Mouse (Mus musculus): ENCODE data around the gene Hoxd13. TPM values are rescaled to one million over a fixed set of nuclear protein-coding genes. Genes with fewer than 3 reads are reported as not detected.

Hoxd13 gene
- total RNA-seq, 2 experiments from 2014 or later: not detected

DNA sequence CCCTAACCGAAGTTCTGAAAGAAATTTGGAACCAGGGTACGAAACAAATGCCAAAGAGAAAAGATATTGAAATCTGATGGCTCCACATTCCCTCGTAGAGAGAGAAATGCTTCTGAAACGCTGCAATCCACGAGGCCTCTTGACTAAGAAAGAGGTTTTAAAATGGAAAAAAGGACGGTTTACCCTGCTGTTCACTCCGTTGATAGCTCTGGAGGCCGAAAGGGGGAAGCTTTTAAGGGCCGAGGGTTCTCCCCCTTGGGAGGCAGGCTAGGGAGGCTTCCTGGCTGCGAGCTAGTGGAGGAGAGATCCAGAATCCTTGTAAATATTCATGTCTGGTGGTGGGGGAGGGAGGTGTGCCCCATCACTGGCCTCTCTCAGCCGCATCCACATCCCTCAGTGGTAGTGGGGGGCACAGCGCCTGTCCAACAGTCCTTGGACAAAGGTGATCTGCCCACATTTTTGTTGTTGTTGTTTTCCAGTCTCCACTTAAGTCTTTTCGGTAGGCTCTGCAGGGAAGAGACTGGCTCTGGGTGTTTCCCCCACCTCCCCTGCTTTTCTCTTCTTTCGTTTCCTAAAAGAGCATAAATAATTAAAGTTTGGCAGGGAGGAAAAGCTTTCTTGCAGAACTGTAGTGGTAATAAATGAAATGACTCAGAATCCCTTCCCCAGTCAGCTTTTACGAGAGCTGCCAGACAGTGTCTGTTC is 10.9 kb downstream of the Hoxd13 start, which contains the start of gene Hoxd11:
Gene Hoxd11, plus strand, starts transcription at position 667 of the 705 bp plus-strand sequence.
- no peak for ATAC-seq (replicated peaks; ENCODE audit: low FRiP score, low TSS enrichment, poor library complexity, severe bottlenecking)

DNA sequence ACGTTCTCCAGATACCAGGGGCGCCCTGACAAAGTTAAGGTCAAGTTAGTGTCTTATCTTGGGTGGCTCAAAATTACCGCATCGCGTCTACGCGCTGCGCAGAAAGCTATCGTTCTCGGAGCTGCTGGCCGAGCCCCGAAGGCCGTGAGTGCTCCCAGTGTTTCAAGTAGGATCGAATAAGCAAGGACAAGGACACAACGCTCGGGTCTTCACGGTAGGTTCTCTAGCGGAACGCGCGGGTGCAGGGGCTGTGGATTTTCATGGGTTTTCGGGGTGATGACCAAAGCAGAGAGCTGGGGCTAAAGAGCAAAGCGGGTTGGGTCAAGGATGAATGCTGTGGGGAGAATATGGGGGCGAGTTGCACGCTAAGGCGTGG is 11.5 kb downstream of the Hoxd13 start:
- no peak for ATAC-seq (replicated peaks; ENCODE audit: low FRiP score, low TSS enrichment, poor library complexity, severe bottlenecking)

DNA sequence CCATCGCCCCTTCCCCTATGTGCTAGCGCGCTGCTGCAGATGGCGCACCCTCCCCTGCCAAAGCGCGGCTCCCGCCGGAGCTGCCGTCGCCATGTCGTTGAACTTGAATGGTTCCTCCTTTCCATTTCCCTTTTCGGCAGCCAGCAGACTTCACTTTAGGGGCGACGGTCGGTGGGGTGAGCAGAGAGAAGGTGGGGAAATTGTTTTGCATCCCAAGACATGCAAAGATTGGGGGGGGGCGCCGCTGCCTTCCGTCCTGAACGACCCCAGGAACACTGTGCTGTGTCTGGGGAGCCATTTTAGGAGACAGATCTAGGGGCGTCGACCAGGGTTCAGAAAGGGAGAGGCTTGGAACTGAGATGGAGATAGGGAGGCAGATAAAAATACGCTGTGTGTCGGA is 11.9 kb downstream of the Hoxd13 start:
- ATAC-seq (replicated peaks; ENCODE audit: low FRiP score, low TSS enrichment, poor library complexity, severe bottlenecking): no peak

DNA sequence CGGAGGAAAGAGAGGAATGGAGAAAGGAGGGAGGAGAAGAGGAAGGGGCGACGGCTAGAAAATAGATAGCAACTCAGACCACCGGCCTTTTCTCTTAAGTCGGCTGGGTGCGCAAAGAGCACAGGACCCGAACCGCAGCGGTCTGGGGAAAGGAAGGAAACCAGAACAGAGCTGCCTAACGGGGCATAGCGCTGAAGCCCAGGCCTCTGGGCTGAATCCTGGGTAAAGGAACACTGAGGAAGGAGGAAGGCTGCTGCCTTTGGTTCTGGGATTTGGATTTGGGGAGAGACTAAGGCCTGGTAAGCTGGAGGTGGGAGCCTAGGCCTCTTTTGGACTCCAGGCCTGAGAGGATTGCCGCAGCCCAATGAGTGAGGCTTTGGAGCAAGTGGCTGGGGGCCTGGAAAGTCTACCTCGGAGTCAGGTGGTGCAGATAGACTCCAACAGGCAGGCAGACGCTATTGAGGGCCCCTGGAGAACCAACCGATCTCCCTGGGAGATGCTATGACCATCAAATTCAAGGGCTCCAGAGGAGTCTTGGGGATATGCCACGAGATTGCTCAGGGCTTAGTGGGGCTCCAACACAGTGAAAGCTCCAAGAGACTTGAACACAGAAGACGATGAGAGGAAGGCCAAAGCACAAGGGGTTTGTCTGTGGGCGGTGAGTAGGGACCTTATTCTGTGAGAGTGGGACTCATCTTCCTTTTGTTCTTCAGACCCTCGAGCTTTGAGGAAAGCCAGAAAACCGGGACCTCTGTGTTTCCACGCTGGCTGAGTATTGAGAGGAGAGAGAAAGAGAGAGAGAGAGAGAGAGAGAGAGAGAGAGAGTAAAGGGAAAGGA is 12.7 kb downstream of the Hoxd13 start:
- ATAC-seq (replicated peaks; ENCODE audit: low FRiP score, low TSS enrichment, poor library complexity, severe bottlenecking): no peak

DNA sequence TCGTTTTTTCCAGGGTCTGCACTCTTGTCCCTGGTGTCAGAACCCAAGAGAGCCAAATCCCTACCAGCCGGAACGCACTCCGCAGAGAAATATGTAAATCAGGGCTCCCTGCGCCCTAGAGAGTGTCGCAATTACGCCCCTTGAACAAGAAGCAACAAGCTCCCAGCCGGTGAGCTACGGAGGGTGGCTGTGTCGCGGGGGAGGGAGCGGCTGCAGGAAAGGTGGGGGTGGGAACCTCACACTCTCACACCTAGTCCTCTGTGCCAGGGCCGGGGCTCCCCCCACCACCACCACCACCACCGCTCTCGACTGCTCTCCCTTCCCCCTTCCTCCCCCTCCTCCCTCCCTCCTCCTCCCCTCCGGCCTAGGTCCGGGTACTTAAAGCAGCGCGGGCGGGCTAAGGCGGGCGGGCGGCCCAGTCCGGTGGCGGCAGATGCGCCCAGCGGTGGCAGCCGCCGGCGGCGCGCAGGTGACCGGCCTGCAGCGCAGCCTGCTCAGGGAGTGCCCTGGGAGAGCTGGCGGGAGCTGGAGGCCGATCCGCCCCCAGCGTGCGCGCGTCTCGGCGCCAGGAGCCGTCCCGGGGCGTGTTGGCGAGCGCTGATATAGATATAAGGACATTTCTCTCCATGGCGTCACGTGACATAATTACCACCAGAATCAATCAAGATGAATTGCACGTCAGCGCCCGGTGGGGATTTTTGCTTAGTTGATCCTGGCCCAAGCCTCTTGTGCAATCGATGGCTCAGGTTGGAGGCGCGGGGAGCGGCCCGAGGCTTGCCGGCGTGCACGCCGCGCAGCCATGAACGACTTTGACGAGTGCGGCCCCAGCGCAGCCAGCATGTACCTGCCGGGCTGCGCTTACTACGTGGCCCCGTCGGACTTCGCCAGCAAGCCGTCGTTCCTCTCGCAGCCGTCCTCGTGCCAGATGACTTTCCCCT is 13.8 kb downstream of the Hoxd13 start:
- no peak for ATAC-seq (replicated peaks; ENCODE audit: low FRiP score, low TSS enrichment, poor library complexity, severe bottlenecking)

DNA sequence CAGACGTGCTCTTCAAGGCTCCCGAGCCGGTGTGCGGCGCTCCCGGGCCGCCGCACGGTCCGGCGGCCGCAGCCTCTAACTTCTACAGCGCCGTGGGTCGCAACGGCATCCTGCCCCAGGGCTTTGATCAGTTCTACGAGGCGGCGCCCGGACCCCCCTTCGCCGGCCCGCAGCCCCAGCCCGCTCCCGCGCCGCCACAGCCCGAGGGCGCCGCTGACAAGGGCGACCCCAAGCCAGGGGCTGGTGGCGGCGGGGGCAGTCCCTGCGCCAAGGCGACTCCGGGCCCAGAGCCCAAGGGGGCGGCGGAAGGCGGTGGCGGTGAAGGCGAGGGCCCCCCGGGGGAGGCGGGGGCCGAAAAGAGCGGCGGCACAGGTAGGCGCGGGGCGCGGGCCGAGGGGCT is 14.7 kb downstream of the Hoxd13 start:
- no peak for ATAC-seq (replicated peaks; ENCODE audit: low FRiP score, low TSS enrichment, poor library complexity, severe bottlenecking)

DNA sequence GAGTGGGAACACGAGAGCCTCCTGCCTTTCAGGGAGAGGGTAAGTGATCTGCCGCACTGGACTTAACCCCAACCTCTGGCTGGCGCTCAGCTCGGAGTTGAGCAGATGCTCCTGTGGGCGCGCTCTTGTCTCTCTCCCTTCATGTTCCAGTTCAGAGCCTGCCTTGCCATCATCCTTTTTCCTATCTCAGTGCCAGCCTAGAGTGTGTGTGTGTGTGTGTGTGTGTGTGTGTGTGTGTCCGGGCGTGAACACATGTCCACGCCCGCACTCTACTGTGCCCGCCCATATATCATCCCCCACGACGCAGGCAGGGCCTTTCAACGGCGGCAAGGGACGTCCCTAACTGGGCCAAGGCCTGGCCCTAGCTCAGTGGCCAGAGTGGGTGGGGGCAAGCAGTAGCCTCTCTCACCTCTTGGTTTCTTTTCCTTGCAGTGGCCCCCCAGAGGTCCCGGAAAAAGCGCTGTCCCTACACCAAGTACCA is 15.4 kb downstream of the Hoxd13 start:
- no peak for ATAC-seq (replicated peaks; ENCODE audit: low FRiP score, low TSS enrichment, poor library complexity, severe bottlenecking)

DNA sequence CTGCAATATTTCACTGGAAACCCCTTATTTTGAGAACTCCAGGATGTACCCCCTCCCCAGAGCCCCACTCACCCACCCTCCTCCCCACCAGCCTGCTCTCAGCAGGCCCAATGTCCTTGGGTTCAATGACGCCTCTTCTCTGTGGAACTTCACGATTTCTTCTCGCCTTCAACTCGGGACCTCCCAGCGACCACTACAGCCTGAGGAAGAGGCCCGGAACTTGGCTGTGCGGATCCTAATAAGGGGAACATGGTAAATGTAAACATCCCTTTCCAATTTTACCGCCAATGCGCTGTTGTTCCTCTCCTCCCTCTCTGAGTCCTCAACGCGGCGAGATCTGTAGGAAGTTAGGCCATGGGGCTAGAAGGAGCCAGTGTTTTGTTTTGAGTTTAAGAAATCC is 16.0 kb downstream of the Hoxd13 start:
- ATAC-seq (replicated peaks; ENCODE audit: low FRiP score, low TSS enrichment, poor library complexity, severe bottlenecking): no peak

DNA sequence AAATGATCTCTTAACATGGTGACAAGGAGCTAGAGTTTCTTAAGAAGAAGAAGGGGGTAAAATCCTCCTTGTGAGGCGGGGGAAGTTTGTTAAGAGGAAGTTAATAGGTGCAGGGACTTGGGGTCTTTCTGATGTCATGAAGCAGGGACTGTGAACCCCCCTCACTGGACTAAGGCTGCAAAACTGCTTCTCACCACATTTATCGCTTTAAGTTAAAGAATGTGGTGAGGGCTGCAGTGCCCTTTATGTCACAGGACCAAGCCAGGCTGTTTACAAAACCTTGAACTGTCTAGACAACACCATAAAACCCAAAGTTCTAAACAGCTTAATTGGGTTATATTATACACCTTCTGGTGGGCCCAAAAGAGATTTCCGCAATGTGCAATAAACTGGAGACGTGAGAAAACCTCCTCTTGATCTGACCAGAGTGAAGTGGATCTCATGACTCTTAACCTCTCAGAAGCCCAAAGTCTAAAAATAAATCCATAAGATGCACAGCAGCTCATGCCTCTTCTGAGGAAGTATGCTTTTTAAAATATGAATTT is 17.0 kb downstream of the Hoxd13 start:
- no peak for ATAC-seq (replicated peaks; ENCODE audit: low FRiP score, low TSS enrichment, poor library complexity, severe bottlenecking)

DNA sequence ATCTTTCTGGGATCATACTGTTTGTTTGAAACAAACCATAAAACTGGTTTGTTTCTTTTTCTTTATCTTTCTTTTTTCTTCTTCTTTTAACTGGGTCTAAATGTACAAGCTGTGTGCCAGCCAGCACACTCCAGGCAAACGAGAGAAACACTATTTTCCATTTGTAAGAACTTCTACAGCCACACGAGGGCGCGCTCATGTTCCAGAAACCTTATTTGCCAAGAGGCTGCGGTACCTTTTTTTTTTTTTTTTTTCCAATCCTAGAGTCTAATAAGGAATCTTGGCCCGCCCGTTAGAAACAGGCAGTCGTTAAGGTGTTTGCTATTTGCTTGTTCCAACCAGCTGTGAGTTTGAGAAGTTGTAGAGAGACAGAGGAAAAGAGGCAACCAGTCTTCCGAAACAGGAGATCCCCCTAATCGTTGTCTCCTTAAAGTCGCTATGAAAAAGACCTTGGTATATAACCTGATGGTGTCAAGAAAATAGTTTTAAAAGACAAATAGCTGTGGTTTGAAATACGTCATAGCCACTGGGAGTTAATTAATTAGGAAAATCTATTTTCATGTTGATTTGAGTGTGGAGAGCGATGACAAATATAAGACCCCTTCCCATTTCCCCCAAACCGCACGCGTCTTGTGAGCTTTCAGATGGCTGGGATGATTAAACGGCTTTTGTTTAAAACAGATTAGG is 18.3 kb downstream of the Hoxd13 start:
- ATAC-seq (replicated peaks; ENCODE audit: low FRiP score, low TSS enrichment, poor library complexity, severe bottlenecking): no peak

DNA sequence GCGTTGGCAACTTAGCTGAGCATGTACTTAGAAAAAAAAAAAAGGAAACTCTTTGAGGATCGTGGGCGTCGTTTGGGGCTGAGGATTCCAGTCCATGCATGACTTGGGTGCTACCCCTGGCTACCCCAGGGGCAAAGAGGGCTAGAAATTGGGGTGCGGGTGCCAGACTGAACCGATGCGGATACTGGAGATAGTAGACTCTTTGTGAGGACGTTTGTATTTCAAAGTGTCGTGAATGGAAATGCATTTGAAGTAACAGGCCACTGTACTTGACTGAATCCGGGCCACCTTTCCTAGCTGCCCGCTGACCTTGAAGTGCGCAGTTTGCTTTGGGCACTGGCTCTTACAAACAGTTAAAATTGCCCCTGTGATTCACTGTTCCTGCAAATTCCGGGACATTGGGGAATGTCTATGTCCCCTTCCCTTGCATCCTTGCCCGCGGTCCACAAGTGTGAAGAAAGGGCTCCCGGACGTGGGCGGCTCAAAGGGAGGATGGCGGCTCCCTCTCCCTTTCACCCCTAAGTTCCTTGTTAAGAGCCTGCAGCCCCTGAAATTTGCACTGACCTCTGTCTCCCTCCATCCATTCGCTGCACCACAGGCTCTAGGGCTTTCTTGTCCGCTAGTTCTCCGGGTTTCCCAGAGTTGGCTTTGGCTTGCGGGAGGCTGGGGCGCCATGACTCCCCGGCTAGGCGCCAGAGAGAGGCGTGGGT is 19.0 kb downstream of the Hoxd13 start:
- ATAC-seq (replicated peaks; ENCODE audit: low FRiP score, low TSS enrichment, poor library complexity, severe bottlenecking): no peak

DNA sequence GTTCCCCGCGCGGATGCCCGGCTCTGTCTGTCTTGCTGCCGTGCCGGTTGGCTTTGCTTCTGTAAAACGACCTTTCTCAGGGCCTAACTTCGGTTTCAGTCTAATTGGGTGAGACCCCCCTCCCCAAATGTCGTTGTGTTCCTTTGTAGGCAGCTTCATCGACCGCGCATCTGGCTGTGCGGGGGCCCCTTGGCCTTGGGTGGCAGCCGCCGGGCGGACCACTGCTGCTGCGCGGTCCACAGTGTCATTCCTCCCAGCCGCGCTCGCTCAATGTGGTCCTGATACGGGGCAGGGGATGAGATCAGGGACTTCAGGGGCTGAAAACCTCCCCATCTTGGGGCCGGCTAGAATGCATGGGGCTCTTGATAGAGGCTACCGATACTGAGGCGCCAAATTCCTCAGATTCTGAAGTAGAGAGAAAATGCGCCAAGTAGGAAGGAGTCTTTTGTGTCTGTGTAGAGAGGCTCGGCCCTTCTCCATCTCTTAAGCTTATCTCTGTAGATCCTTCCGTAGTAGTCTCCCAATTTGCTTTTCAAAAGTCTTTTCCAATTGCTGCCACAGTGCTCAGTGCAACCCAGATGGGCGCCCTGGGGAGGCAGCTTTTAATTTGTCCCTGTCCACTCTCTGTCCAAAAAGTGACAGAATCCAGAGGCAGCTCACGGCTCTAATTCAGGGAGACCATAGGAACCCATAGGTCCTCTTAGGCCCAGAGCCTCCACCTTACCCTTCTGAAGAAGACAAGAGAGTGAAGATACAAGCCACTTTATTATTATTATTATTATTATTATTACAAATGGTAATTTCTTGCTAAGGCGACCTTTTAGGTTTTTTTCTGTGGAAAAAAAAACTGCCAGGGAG is 19.8 kb downstream of the Hoxd13 start:
- ATAC-seq (replicated peaks; ENCODE audit: low FRiP score, low TSS enrichment, poor library complexity, severe bottlenecking): no peak

DNA sequence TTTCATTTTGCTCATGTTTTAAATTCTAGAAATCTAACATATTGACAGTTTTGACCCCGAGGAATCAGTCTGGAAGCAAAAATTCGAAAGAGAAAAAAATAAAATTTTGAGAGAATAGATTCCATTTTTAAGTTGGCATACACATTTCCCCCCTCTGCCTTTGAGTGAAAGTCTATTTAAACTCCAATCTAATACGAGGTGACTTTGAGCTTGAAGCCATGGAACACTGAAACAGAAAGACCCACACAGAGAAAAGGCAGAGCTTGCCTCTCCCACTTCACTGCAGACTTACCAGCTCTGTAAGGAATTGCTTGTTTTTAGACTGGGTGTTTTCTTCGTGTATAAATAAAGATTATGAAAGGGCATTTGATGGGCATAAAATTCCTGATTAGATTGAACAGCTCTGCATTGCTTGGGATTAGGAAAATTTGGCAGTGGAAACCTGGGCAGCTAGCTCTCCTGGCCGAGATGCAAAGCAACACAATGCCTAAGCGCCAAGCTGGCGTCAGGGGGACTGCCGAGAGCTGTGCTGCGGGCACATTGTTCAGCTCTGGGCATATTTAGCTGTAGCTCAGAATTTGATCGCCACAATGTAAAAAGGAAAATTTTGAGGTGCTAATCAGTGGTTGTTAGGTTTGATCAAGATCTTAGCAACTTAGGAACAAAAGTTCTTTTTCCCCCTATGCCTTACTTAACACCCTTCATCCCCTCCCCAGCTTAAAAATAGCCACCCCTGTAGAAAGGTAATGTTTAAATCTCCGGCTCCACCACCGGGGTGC is 20.9 kb downstream of the Hoxd13 start:
- ATAC-seq (replicated peaks; ENCODE audit: low FRiP score, low TSS enrichment, poor library complexity, severe bottlenecking): no peak

DNA sequence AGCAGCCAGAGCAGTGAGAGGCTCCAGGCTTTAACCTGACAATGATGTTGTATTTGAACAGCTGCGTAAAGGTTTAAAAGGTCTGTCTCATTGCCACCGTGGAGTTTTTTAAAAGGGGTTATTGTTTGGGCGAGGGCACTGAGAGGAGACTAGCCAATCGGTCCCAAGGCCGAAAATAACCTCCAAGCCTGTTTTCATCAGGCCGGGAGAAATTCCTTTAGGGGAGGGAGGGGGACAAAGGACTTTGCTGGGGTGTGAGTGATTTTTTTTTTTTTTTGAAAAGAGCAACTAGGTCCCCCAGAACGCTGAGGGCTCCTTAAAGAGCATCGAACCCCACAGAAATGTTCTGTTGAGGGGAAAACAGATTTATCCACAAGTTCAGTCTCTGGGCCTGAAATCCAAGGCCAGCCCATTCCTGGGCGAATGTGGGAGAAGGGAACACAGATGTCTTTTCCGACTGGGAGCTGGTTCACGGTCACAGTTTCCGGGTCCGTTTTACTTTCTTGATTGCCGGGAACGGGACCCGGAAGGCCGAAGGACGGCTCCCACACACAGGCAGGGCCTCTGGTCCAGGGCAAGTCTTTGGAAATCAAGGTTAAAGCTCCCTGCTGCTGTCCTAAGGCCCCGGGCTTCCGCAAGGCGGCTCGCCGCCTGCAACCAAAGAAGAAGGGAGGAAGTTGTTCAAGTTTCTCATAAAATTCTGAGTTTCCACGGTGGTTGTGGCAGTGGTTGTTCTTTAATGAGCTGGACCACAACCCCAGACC is 21.6 kb downstream of the Hoxd13 start:
- ATAC-seq (replicated peaks; ENCODE audit: low FRiP score, low TSS enrichment, poor library complexity, severe bottlenecking): no peak

DNA sequence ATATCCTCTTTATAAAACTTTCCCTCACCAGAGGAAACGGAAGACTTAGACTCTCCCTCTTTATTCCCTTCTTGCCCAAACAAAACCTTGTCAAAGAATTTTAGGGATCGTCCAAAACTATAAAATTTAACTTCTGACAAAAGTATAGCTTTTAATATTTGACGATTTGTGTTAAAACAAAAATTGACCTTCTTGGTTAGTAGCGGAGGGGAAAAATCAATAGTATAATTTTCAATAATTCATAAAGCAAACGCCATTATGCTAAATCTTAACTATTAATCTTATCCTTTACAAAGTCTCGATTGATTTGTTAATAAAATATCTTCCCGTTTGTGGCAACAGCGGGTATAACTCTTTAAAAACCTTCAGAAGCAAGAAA is 22.2 kb downstream of the Hoxd13 start:
- ATAC-seq (replicated peaks; ENCODE audit: low FRiP score, low TSS enrichment, poor library complexity, severe bottlenecking): no peak

Data from megakaryocyte-erythroid progenitor cell, adult 5-6 weeks (primary cell).